Mouse (Mus musculus): ENCODE measurements around the gene Lrpprc.

DNA sequence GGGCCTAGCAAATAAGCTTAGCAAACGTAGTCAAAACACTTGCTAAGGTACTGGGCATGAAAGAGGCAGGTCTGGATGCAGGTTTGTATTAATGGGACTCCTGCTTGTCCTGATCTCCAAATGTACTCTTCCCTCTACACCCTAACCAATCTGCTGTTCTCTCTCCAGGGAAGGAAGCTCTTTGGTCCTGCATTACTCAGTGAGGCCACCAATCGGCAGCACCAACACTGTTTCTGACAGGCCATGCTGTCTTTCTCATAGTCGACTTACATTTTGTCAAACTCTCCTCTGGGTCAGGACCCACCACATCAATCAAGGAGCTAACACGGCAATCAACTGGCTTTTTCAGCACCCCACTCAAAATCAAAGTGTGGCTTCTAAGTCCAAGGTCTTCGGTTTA lies 5.4 kb downstream of the Lrpprc start:
- TF ChIP-seq TAL1 (conservative IDR thresholded peaks at IDR 0.05; ENCODE audit: low read depth, low read length) (no peak), CTCF (IDR thresholded peaks at IDR 0.05; ENCODE audit: low read depth, low read length) (no peak), GATA1 (IDR thresholded peaks at IDR 0.05; ENCODE audit: borderline replicate concordance, low read length) (no peak), POLR2AphosphoS5 (IDR thresholded peaks at IDR 0.05; ENCODE audit: insufficient replicate concordance, low read depth, low read length) (no peak)
